Mouse (Mus musculus) heart, postnatal 4 days (tissue): ENCODE data around the gene Rhbdf2. TPM values are rescaled to one million over a fixed set of nuclear protein-coding genes. Genes with fewer than 3 reads are reported as not detected.

Experiments used
- DNase-seq: peaks from one replicate; pipeline ENCODE4 v3.0.0; 2021
- total RNA-seq, 2 experiments: library from RNA; stranded (reverse); gene quantifications; 2 replicates each; pipeline ENCODE4 v1.2.3; 2021

The Rhbdf2 gene
- total RNA-seq, 2 experiments from 2014 or later = 16.4 to 17.5 TPM

DNA sequence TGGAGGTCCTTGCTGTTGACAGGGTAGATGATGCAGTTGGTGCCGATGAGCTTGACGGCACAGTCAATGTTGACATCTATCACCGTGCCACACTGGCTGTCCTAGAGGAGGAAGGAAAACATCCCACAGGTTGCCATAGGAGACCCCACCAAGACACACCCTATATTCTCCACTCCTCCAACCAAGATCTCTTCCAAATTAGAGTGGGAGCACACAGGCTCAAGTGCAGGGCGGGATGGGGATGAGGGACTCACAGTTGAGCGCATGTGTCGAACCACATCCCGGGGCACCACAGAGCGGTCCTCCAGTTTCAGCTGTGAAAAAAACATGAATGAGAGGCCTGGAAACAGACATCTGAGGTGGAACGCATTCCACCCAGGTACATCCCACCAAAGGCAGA, 78.0 kb downstream of the Rhbdf2 start:
- DNase-seq = no peak

Other genes with a start within 250 kb of the Rhbdf2 start
- gene Rnf157, start 214.0 kb downstream of the Rhbdf2 start, total RNA-seq = 10 to 100 TPM; 11.9 to 12.4 TPM
- 10 to 100 TPM; 52.8 to 55.5 TPM for gene Ubald2, start 192.9 kb downstream of the Rhbdf2 start, total RNA-seq
- gene Qrich2, start 160.8 kb downstream of the Rhbdf2 start, total RNA-seq = under 1 TPM in 1 of 2 experiments, not detected in 1; 0.05 TPM
- 10 to 100 TPM; 53.6 to 55.5 TPM for gene Prpsap1, start 132.8 kb downstream of the Rhbdf2 start, total RNA-seq
- 1 to 10 TPM; 4.6 to 5.1 TPM for gene Sphk1, start 96.1 kb downstream of the Rhbdf2 start, total RNA-seq
- gene Ube2o, start 45.6 kb downstream of the Rhbdf2 start, total RNA-seq = 10 to 100 TPM; 29.1 to 33.8 TPM
- not detected for gene Aanat, start 40.6 kb downstream of the Rhbdf2 start, total RNA-seq
- 1 to 10 TPM; 1.1 to 1.5 TPM for gene Prcd, start 26.5 kb upstream of the Rhbdf2 start, total RNA-seq
- 10 to 100 TPM; 46.2 to 57.9 TPM for gene Cygb, start 27.3 kb upstream of the Rhbdf2 start, total RNA-seq
- gene St6galnac1, start 148.5 kb upstream of the Rhbdf2 start, total RNA-seq = not detected
- 10 to 100 TPM; 40.9 to 42.9 TPM for gene Mxra7, start 201.0 kb upstream of the Rhbdf2 start, total RNA-seq
- gene Mettl23, start 216.3 kb upstream of the Rhbdf2 start, total RNA-seq = 10 to 100 TPM; 31.0 to 32.2 TPM
- gene Jmjd6, start 216.4 kb upstream of the Rhbdf2 start, total RNA-seq = 10 to 100 TPM; 41.2 to 43.3 TPM
- gene Mfsd11, start 225.4 kb upstream of the Rhbdf2 start, total RNA-seq = 10 to 100 TPM; 26.9 to 35.6 TPM
- 100 to 1,000 TPM; 269 to 299 TPM for gene Srsf2, start 226.1 kb upstream of the Rhbdf2 start, total RNA-seq